Mouse (Mus musculus): Measurements from ENCODE around the gene Pepd. TPM values are rescaled to one million over a fixed set of nuclear protein-coding genes. Genes with fewer than 3 reads are reported as not detected.
A peak's percentile ranks its signal among the peaks of the same experiment; 100 is the strongest.

Pepd gene
- polyA plus RNA-seq, 1 experiment from 2014 or later: 74.2 TPM

DNA sequence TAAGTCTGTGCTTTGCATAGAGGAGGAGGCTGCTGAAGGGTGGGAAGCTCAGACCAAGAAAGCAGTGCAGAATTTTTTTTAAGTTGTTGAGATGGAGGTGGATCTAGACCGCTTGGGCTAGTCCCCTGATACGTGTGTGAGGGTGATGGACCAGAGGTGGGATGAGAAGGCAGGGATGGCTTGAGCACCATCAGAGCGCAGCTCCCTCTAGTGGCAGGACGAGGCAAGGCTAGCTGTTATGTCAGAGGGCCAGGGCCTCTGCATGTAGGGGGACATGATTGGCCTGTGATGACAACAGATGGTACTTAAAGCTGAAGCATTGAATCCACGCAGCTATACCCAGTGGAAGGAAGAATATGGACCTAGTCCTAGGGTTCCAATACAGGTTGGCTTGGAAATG lies 7.6 kb downstream of the Pepd start:
- no peak overlapping the region for H3K9ac ChIP-seq (ENCODE audit: low read length)
- WGBS: 53% methylated on average over 5 of the region's 5 CpGs
- ATAC-seq (ENCODE audit: insufficient read depth, low FRiP score, low TSS enrichment): no peak
- no peaks in the 10 kb centered on the region for H3K27me3 ChIP-seq (ENCODE audit: control insufficient read depth, insufficient read depth, low read length)
- no peak overlapping the region for H3K4me3 ChIP-seq (ENCODE audit: low read depth, low read length)
- no peaks in the 10 kb centered on the region for H3K9me3 ChIP-seq (ENCODE audit: control insufficient read depth, low read length)
- no peaks in the 10 kb centered on the region for H3K4me1 ChIP-seq (ENCODE audit: control insufficient read depth, insufficient read depth, low read length)
- H3K36me3 ChIP-seq (ENCODE audit: control insufficient read depth, insufficient read depth, low read length): peaks cover 2% of the 10 kb centered on the region; the same call in 1 of the 2 replicates
- H3K4me2 ChIP-seq (ENCODE audit: low read depth): no peak overlapping the region
- DNase-seq (ENCODE audit: low spot score): peak; percentile 40
- H3K27ac ChIP-seq (ENCODE audit: low read depth, low read length): no peak overlapping the region

DNA sequence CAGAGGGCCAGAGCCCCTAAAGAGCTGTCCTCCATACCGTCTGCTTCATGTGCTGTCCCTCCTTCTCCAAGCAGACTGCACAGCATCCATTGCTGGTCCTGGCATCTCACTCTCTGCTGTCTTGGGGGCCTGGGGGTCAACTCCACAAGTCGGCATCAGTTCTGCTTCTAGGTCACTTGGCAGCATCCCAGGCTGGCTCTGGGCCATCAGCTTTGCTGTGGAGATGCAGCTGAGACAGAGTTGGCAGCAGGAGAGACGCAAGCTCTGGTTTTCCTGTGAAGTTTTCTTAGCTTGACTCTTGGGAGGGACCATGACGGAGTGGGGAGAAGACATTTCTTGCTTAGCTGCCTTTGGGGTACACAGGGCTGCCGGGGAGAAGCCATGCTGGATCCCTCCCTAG lies 13.0 kb downstream of the Pepd start:
- Histone ChIP-seq H3K4me2 (ENCODE audit: low read depth) (no peak overlapping the region), H3K4me3 (ENCODE audit: low read depth, low read length) (no peak overlapping the region), H3K27me3 (ENCODE audit: control insufficient read depth, insufficient read depth, low read length) (no peaks in the 10 kb centered on the region), H3K9me3 (ENCODE audit: control insufficient read depth, low read length) (no peaks in the 10 kb centered on the region), H3K36me3 (ENCODE audit: control insufficient read depth, insufficient read depth, low read length) (peaks cover 2% of the 10 kb centered on the region), H3K27ac (ENCODE audit: low read depth, low read length) (no peak overlapping the region), H3K4me1 (ENCODE audit: control insufficient read depth, insufficient read depth, low read length) (no peaks in the 10 kb centered on the region), H3K9ac (ENCODE audit: low read length) (no peak overlapping the region)
- DNase-seq (ENCODE audit: low spot score) (no peak), ATAC-seq (ENCODE audit: insufficient read depth, low FRiP score, low TSS enrichment) (no peak)
- WGBS: 94% methylated on average over 5 of the region's 5 CpGs

DNA sequence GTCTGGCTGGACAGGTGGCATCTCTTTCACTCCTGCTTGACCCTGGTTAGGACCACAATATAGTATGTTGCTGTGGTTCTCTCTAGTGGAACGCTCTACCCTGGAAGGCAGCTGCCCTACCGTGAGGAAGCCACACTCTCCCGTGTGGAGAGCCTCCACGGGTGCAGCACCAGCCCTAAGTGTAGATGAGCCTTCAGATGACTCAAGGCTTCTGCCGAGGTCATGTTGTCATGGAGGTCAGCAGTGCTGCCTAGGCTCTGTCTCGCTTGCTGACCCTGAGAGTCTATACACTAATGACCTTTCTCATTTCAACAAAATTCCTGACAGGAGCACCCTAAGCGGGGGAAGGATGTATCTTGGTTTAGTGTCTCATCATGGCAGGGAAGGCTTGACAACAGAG lies 13.8 kb downstream of the Pepd start:
- Histone ChIP-seq H3K9me3 (ENCODE audit: control insufficient read depth, low read length) (no peaks in the 10 kb centered on the region), H3K9ac (ENCODE audit: low read length) (no peak overlapping the region), H3K27me3 (ENCODE audit: control insufficient read depth, insufficient read depth, low read length) (no peaks in the 10 kb centered on the region), H3K36me3 (ENCODE audit: control insufficient read depth, insufficient read depth, low read length) (peaks cover 2% of the 10 kb centered on the region), H3K27ac (ENCODE audit: low read depth, low read length) (no peak overlapping the region), H3K4me1 (ENCODE audit: control insufficient read depth, insufficient read depth, low read length) (no peaks in the 10 kb centered on the region), H3K4me2 (ENCODE audit: low read depth) (no peak overlapping the region), H3K4me3 (ENCODE audit: low read depth, low read length) (no peak overlapping the region)
- no peak for DNase-seq (ENCODE audit: low spot score)
- ATAC-seq (ENCODE audit: insufficient read depth, low FRiP score, low TSS enrichment): no peak
- WGBS: 91% methylated on average over 7 of the region's 7 CpGs

DNA sequence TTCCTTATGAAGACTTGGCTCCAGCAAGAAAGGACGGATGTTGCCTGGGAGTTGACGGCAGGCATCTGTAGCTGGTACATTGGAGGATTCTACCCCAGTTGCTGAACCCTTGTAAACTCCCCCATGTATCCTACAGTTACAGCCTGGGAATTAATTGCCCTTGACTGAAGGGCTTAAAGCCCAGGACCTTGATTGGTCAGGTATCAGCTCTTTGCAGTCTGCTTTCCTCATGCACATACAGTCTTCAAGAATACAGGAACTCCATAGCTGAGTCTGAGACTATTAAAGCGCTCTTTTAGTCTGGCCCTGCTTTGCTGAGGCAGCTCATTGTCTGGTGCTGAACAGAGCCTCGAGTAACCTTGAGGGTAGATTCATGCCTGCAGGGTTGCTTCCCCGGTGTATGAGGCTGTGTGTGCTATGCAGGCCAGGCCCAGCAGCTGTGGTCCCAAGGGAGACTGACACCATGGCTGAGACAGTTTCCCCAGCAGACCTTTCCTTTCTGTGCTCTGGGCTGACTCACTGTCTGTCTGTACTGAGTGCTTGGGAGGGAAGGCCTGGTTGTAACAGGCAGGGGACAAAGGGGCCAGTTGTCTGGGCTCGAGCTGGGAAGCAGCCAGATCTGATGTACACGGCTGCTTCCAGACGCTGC lies 17.6 kb downstream of the Pepd start:
- Histone ChIP-seq H3K4me2 (ENCODE audit: low read depth) (no peak overlapping the region), H3K4me1 (ENCODE audit: control insufficient read depth, insufficient read depth, low read length) (no peaks in the 10 kb centered on the region), H3K4me3 (ENCODE audit: low read depth, low read length) (no peak overlapping the region), H3K36me3 (ENCODE audit: control insufficient read depth, insufficient read depth, low read length) (no peaks in the 10 kb centered on the region; the same call in 1 of the 2 replicates), H3K27ac (ENCODE audit: low read depth, low read length) (0 out of 2 replicates have a peak overlapping the region, but pooled peaks have one; percentile 23), H3K27me3 (ENCODE audit: control insufficient read depth, insufficient read depth, low read length) (no peaks in the 10 kb centered on the region), H3K9me3 (ENCODE audit: control insufficient read depth, low read length) (no peaks in the 10 kb centered on the region), H3K9ac (ENCODE audit: low read length) (peak overlapping the region; percentile 1)
- DNase-seq (ENCODE audit: low spot score) (peak; percentile 29), ATAC-seq (ENCODE audit: insufficient read depth, low FRiP score, low TSS enrichment) (no peak)
- 72% methylated on average over 8 of the region's 8 CpGs for WGBS

DNA sequence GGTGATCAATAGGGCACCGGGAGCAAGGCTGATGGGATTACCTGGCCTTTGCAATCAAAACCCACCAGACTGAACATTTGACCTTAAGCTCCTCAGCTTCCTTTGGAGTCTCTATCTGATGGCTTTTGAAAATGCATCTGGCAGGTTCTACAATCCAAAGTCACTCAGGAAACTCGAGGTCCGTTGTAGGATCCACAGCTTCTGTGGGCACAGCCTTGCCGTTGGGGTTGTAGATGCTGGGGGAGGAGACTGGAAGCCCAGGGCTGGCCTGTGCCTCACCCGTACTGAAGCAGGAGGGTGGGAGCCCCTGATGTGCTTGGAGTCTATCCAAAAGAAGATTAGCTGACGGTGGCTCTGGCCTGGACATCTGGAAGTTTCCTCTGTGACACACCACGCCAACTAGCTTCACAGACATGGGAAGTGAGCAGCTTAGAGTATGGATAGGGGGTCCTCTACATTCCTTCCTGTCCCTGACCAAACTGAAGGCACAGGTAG lies 18.1 kb downstream of the Pepd start:
- Histone ChIP-seq H3K27me3 (ENCODE audit: control insufficient read depth, insufficient read depth, low read length) (no peaks in the 10 kb centered on the region), H3K9ac (ENCODE audit: low read length) (no peak overlapping the region), H3K4me2 (ENCODE audit: low read depth) (no peak overlapping the region), H3K4me3 (ENCODE audit: low read depth, low read length) (no peak overlapping the region), H3K36me3 (ENCODE audit: control insufficient read depth, insufficient read depth, low read length) (no peaks in the 10 kb centered on the region; the same call in 1 of the 2 replicates), H3K4me1 (ENCODE audit: control insufficient read depth, insufficient read depth, low read length) (no peaks in the 10 kb centered on the region), H3K27ac (ENCODE audit: low read depth, low read length) (0 out of 2 replicates have a peak overlapping the region, but pooled peaks have one; percentile 46), H3K9me3 (ENCODE audit: control insufficient read depth, low read length) (no peaks in the 10 kb centered on the region)
- no peak for DNase-seq (ENCODE audit: low spot score)
- 85% methylated on average over 7 of the region's 7 CpGs for WGBS
- no peak for ATAC-seq (ENCODE audit: insufficient read depth, low FRiP score, low TSS enrichment)

DNA sequence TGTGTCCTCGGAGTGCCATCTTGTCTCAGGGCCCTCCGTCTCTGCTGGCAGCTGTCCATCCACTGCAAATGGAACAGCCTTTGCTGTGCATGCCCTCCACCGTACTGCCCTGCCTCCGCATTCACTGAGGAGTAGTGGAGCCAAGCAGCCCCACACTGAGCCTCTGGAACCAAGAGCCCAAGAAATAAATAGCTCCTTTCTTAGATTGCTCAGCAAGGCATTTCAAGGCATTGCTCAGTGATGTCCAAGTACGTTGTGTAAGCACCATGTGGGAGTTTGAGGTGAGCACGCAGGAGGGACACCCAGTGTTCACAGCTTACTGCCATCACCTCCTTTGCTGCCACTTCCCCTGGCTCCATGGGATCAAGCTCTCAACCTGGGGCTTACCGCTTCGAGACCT lies 20.5 kb downstream of the Pepd start:
- Histone ChIP-seq H3K27me3 (ENCODE audit: control insufficient read depth, insufficient read depth, low read length) (no peaks in the 10 kb centered on the region), H3K4me1 (ENCODE audit: control insufficient read depth, insufficient read depth, low read length) (no peaks in the 10 kb centered on the region; the same call in 1 of the 2 replicates), H3K9ac (ENCODE audit: low read length) (no peak overlapping the region), H3K27ac (ENCODE audit: low read depth, low read length) (no peak overlapping the region), H3K9me3 (ENCODE audit: control insufficient read depth, low read length) (no peaks in the 10 kb centered on the region), H3K36me3 (ENCODE audit: control insufficient read depth, insufficient read depth, low read length) (peaks cover 3% of the 10 kb centered on the region), H3K4me2 (ENCODE audit: low read depth) (no peak overlapping the region), H3K4me3 (ENCODE audit: low read depth, low read length) (no peak overlapping the region)
- DNase-seq (ENCODE audit: low spot score): no peak
- 92% methylated on average over 8 of the region's 8 CpGs for WGBS
- no peak for ATAC-seq (ENCODE audit: insufficient read depth, low FRiP score, low TSS enrichment)

DNA sequence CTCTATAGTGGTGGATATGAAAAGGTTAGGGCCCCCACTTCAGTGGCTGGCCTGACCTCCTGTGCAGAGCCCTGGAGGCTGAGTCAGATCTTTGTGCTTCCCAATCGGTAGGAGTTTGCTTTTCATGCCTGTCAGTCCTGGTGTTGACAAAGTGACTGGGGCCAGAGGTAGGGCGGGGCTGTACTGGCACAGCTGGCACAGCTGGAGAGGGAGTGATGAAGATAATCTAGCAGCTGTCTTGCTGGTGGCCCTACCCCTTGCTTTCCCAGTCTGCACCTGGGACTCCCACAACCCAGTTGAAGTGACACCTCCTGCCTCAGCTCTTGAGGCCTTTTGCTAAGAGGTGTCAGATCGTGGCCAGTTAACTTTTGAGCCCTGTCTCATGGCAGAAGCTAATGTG lies 21.0 kb downstream of the Pepd start:
- Histone ChIP-seq H3K36me3 (ENCODE audit: control insufficient read depth, insufficient read depth, low read length) (peaks cover 3% of the 10 kb centered on the region), H3K27me3 (ENCODE audit: control insufficient read depth, insufficient read depth, low read length) (no peaks in the 10 kb centered on the region), H3K9me3 (ENCODE audit: control insufficient read depth, low read length) (no peaks in the 10 kb centered on the region), H3K4me1 (ENCODE audit: control insufficient read depth, insufficient read depth, low read length) (peaks cover 3% of the 10 kb centered on the region; the same call in 1 of the 2 replicates), H3K4me2 (ENCODE audit: low read depth) (no peak overlapping the region), H3K9ac (ENCODE audit: low read length) (no peak overlapping the region), H3K27ac (ENCODE audit: low read depth, low read length) (no peak overlapping the region), H3K4me3 (ENCODE audit: low read depth, low read length) (no peak overlapping the region)
- ATAC-seq (ENCODE audit: insufficient read depth, low FRiP score, low TSS enrichment) (no peak), DNase-seq (ENCODE audit: low spot score) (no peak)
- WGBS: 66% methylated on average over 3 of the region's 3 CpGs

DNA sequence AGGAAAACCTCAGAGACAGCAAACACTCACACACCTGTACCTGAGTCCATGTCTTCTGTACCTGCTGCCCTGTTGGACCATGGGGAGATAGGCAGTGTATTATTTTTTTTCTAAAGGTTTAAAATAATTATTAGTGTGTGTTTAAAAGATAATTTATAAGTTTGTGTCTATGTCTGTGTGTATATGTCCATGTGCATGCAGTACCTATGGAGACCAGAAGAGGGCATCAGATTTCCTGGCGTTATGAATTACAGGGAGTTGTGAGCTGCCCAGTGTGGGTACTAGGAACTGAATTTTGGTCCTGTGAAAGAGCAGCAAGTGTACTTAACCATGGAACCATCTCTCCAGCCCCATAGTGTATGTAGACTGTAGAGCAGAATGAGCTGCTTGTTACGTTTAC lies 24.2 kb downstream of the Pepd start:
- DNase-seq (ENCODE audit: low spot score) (no peak), ATAC-seq (ENCODE audit: insufficient read depth, low FRiP score, low TSS enrichment) (no peak)
- H3K27ac ChIP-seq (ENCODE audit: low read depth, low read length): no peak overlapping the region
- H3K27me3 ChIP-seq (ENCODE audit: control insufficient read depth, insufficient read depth, low read length): no peaks in the 10 kb centered on the region
- H3K4me3 ChIP-seq (ENCODE audit: low read depth, low read length): no peak overlapping the region
- 84% methylated on average over 2 of the region's 2 CpGs for WGBS
- H3K4me2 ChIP-seq (ENCODE audit: low read depth): no peak overlapping the region
- peaks cover 24% of the 10 kb centered on the region for H3K4me1 ChIP-seq (ENCODE audit: control insufficient read depth, insufficient read depth, low read length)
- H3K9me3 ChIP-seq (ENCODE audit: control insufficient read depth, low read length): no peaks in the 10 kb centered on the region
- peaks cover 3% of the 10 kb centered on the region for H3K36me3 ChIP-seq (ENCODE audit: control insufficient read depth, insufficient read depth, low read length)
- H3K9ac ChIP-seq (ENCODE audit: low read length): no peak overlapping the region

DNA sequence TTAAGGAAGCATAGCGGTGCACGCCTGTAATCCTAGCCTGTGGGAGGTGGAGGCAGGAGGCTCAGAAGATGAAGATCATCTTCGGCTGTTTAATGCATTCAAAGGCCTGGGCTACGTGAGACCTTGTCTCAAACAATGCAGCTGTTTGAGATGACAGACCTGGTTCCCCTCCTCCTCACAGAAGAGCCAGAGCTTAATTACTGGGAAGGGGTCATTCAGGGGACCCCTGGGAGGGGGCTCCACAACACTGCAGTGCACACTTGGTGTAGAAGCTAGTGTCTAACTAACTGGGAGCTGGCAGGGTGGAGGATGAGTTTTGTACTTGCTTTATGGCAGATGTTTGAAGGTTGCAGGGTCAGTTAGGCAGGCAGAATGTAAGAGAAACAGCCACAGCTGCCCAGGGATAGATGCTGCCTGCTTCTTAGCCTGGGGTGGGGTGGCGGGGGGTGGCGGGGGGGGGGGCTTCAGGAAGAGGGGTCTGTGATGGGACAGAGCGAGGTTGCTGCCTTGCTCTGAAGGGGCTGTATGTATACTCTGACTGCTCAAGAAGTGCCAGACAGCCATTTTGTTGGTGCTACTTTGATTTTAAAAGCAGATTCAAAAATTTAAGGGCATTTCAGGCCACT lies 26.6 kb downstream of the Pepd start:
- Histone ChIP-seq H3K9me3 (ENCODE audit: control insufficient read depth, low read length) (no peaks in the 10 kb centered on the region), H3K36me3 (ENCODE audit: control insufficient read depth, insufficient read depth, low read length) (peaks cover 3% of the 10 kb centered on the region), H3K27me3 (ENCODE audit: control insufficient read depth, insufficient read depth, low read length) (no peaks in the 10 kb centered on the region), H3K4me2 (ENCODE audit: low read depth) (no peak overlapping the region), H3K4me1 (ENCODE audit: control insufficient read depth, insufficient read depth, low read length) (peaks cover 24% of the 10 kb centered on the region), H3K9ac (ENCODE audit: low read length) (no peak overlapping the region), H3K27ac (ENCODE audit: low read depth, low read length) (peak overlapping the region; percentile 94), H3K4me3 (ENCODE audit: low read depth, low read length) (no peak overlapping the region)
- DNase-seq (ENCODE audit: low spot score) (peak; percentile 47), ATAC-seq (ENCODE audit: insufficient read depth, low FRiP score, low TSS enrichment) (peak; percentile 24)
- 23% methylated on average over 7 of the region's 7 CpGs for WGBS

Data from neural tube, embryonic 11.5 days (tissue).